Mouse (Mus musculus) neutrophil, adult 83 days (primary cell): ENCODE measurements around the gene Hexdc. TPM values are rescaled to one million over a fixed set of nuclear protein-coding genes. Genes with fewer than 3 reads are reported as not detected.

Experiments used
- total RNA-seq, 2 experiments: library from RNA; stranded (reverse); gene quantifications; one replicate each; pipeline ENCODE4 v1.2.4; 2023

The Hexdc gene
- 1 to 10 TPM; 3.3 to 3.5 TPM for total RNA-seq

DNA sequence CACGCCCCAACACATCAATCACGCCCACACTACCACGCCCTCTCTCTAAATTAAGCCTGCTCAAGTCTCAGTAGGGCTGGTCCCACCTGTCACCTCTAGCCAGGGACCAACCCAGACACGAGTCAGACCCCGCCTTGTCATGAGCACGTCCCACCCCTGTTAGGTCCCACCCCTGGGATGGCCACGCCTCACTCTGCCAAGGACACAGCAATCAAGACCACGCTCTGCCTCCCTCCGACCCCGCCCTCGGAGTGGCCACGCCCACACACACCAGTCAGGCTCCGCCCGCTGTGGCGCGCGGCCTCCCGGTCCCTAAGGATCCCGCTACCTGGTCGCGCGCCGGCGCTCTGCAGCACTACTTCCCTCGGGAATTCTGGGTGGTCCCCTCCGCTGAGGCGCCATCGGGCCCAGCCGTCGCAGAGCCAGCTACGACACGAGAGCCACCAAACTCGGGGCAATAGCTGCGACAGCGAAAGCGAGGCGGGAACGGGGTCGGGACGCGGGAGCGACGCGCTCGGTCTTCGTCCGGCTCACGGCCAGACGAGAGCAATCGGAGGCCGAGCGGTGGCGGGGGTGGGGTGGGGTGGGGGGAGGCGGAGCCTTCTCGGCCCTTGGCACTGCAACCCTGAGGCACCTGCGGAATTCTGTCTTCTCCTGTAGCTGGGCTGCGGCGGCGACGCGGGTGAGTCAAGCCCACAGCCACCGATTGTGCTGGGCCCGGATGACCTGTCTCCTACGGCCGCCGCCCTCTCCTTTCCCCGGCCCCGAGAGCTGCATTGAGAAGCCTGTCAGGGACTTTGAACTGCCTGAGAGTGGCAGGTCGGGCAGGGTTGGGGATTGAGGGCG is at the start of gene Hexdc, which contains the start of gene Ogfod3:
TSS of gene Hexdc (plus strand) at position 273 of the 846 bp plus-strand sequence.
TSS of gene Ogfod3 (minus strand) at position 551 of the 846 bp plus-strand sequence.

DNA sequence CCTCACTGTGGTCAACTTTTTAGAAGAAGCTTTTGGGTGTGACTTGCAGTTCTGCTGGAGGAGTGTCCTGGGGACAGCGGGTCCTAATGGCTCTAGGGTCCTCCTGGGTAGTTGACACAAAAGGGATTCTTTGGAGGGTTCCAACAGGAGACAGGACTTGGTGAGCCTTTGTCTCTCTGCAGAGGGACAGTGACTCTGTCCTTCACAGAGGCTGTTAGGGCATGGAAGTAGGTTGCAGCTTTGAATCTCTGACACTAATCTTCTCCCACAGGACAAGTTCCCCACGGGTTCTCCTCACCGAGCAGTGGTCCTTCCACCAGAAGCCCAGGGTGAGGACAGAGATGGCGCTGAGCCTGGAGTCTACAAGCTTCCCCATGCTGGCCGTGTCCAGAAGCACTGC is 44.3 kb upstream of the Hexdc start, which contains the start of gene Uts2r:
TSS of gene Uts2r (plus strand) at position 301 of the 400 bp plus-strand sequence.

GRCm38 (mm10) chr11:121229018-121229439 is 24.8 kb downstream of the Hexdc start, which contains the start of gene Cybc1:
TSS of gene Cybc1 (minus strand) at chr11:121229322.

DNA sequence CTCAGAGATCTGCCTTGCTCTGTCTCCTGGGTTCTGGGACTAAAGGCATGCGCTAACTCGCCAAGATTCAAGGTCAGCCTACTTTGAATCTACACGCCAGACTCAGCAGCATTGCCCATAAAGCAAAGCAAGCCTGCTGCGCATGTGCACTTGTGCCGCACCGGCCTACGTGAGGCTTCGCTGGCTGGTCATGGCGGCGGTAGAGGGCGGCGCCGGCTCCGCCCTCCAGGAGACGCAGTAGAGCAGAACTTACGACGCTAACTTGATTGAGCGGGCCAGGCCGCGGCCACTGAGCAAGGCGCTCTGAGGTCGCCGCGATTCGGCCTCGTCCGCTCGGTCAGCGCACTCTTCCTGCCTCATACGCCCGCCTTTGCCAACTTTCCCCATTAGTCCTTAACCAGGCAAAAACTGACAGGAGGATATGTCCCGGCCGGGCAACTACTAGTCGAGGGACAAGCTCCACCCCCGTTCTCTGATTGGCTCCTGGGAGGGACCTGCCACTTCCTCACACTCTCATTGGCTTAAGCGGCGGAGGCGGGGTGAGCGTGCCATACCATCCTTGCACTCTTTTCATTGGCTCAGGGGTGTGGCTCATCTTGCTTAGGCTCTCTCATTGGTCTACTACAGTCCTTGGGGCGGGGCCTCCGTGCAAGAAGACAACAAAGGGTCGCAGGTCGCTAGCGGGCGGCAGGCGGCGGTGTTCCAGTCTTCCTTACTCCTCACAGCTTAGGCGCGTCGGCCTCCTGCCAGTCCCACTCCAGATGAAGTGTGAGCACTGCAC is 32.5 kb downstream of the Hexdc start, which contains the start of gene Narf:
TSS of gene Narf (plus strand) at position 690 of the 781 bp plus-strand sequence.

GRCm38 (mm10) chr11:121259160-121260100 is 55.2 kb downstream of the Hexdc start, which contains the start of gene Foxk2:
TSS of gene Foxk2 (plus strand) at chr11:121259990.

Other genes with a start within 250 kb of the Hexdc start
- gene Csnk1d, start 213.1 kb upstream of the Hexdc start, total RNA-seq: 10 to 100 TPM; 84.9 to 91.3 TPM
- gene Cd7, start 165.0 kb upstream of the Hexdc start, total RNA-seq: 1 to 10 TPM; 1.7 to 2.5 TPM
- not detected for gene Sectm1b, start 140.9 kb upstream of the Hexdc start, total RNA-seq
- under 1 TPM in 1 of 2 experiments, not detected in 1; 0.44 TPM for gene Sectm1a, start 123.2 kb upstream of the Hexdc start, total RNA-seq
- not detected for gene Tex19.2, start 85.8 kb upstream of the Hexdc start, total RNA-seq
- not detected for gene Tex19.1, start 58.3 kb upstream of the Hexdc start, total RNA-seq
- gene Uts2r, start 44.2 kb upstream of the Hexdc start, total RNA-seq: not detected
- gene Ogfod3, start 278 bp downstream of the Hexdc start, total RNA-seq: 1 to 10 TPM; 4.1 to 4.6 TPM
- 10 to 100 TPM; 62.2 to 63.1 TPM for gene Cybc1, start 24.9 kb downstream of the Hexdc start, total RNA-seq
- 10 to 100 TPM; 45.0 to 45.6 TPM for gene Narf, start 32.8 kb downstream of the Hexdc start, total RNA-seq
- gene Foxk2, start 55.6 kb downstream of the Hexdc start, total RNA-seq: 10 to 100 TPM; 26.5 to 26.9 TPM
- gene Wdr45b, start 150.0 kb downstream of the Hexdc start, total RNA-seq: 10 to 100 TPM; 54.7 to 61.4 TPM
- gene Rab40b, start 183.8 kb downstream of the Hexdc start, total RNA-seq: not detected
- 10 to 100 TPM in 1 of 2 experiments, 1 to 10 TPM in 1; 8.7 to 11.9 TPM for gene Fn3krp, start 217.0 kb downstream of the Hexdc start, total RNA-seq
- gene Fn3k, start 230.5 kb downstream of the Hexdc start, total RNA-seq: 1 to 10 TPM; 3.5 to 4.1 TPM
- 10 to 100 TPM; 25.5 to 26.3 TPM for gene Tbcd, start 247.5 kb downstream of the Hexdc start, total RNA-seq